Mouse (Mus musculus) lung, embryonic 14.5 days (tissue): Measurements from ENCODE around the gene Fgd1. TPM values are rescaled to one million over a fixed set of nuclear protein-coding genes. Genes with fewer than 3 reads are reported as not detected.

Source experiments
- ATAC-seq: fragments of 200-750 bp; cut with Nextera tagmentation; 2 replicates; pipeline ENCODE4 v1.8.0; 2017; ENCODE audit warnings: mild to moderate bottlenecking, moderate TSS enrichment, moderate library complexity; ENCODE audit not compliant: insufficient read depth
- DNase-seq: peaks from one replicate; pipeline ENCODE4 v3.0.0-alpha.2; 2015
- H3K27ac ChIP-seq: fragments of 300-500 bp; sonication (generic); 2 replicates; pipeline ENCODE4 v1.5.1; 2014; ENCODE audit warnings: low read depth, mild to moderate bottlenecking, moderate library complexity
- H3K27me3 ChIP-seq: fragments of 300-500 bp; sonication (generic); 2 replicates; pipeline ENCODE4 v1.6.1; 2014; ENCODE audit warnings: low read length, control low read depth; ENCODE audit not compliant: insufficient read depth
- H3K36me3 ChIP-seq: fragments of 300-500 bp; sonication (generic); 2 replicates; pipeline ENCODE4 v1.6.1; 2014; ENCODE audit warnings: control low read depth; ENCODE audit not compliant: insufficient read depth
- H3K4me1 ChIP-seq: fragments of 300-500 bp; sonication (generic); 2 replicates; pipeline ENCODE4 v1.6.1; 2014; ENCODE audit warnings: antibody characterized with exemption, control low read depth; ENCODE audit not compliant: insufficient read depth
- H3K4me2 ChIP-seq: fragments of 300-500 bp; sonication (generic); 2 replicates; pipeline ENCODE4 v1.6.1; 2014; ENCODE audit warnings: mild to moderate bottlenecking
- H3K4me3 ChIP-seq: fragments of 300-500 bp; sonication (generic); 2 replicates; pipeline ENCODE4 v1.5.1; 2014; ENCODE audit warnings: low read depth, low read length
- H3K9ac ChIP-seq: fragments of 300-500 bp; sonication (generic); 2 replicates; pipeline ENCODE4 v1.6.1; 2014
- H3K9me3 ChIP-seq: fragments of 300-500 bp; sonication (generic); 2 replicates; pipeline ENCODE4 v1.6.1; 2016; ENCODE audit warnings: low read depth, low read length, control low read depth
- CTCF ChIP-seq: IDR thresholded peaks from 2 replicates; pipeline ENCODE4 v1.5.1; 2016; ENCODE audit warnings: antibody characterized with exemption, low read depth
- WGBS: fragments of 180-500 bp; shearing (Covaris S2); extraction: QIAGEN DNeasy Blood & Tissue Kit; methylation state at CpG from one replicate; pipeline ENCODE4 v1.1.7; 2014; 5-methylcytosine and 5-hydroxymethylcytosine counted together
- polyA plus RNA-seq: library from polyadenylated mRNA; unstranded; fragments of >200 nt; fragmentation: Nextera tagmentation; extraction: Ambion mirVana; gene quantifications from 2 replicates; pipeline ENCODE4 v1.2.1, GENCODE M21; 2014

Gene Fgd1
- polyA plus RNA-seq = 14.5 and 14.6 TPM in 2 replicates

GRCm38 (mm10) chrX:151045850-151046249 is at the start of gene Fgd1:
Gene Fgd1 (plus strand): TSS chrX:151046150.
- no peak for DNase-seq
- 94% methylated on average over 8 of the region's 8 CpGs for WGBS
- Histone ChIP-seq H3K9ac (peak within 1 kb of the TSS; percentile 78), H3K9me3 (no peaks in the 10 kb centered on the region), H3K27ac (peak within 1 kb of the TSS; percentile 88), H3K4me3 (peak within 1 kb of the TSS; percentile 62), H3K27me3 (no peaks in the 10 kb centered on the region), H3K4me1 (no peaks in the 10 kb centered on the region; the same call in 1 of the 2 replicates), H3K36me3 (0 out of 2 replicates have a peak, but pooled peaks cover 2% of the 10 kb centered on the region), H3K4me2 (peak within 1 kb of the TSS; percentile 72)
- TF ChIP-seq CTCF = no peak
- no peak for ATAC-seq

- H3K9me3 ChIP-seq = no peaks in the 10 kb centered on the region
- no peak for DNase-seq
- no peak for ATAC-seq
- no peaks in the 10 kb centered on the region for H3K4me1 ChIP-seq
- no peaks in the 10 kb centered on the region for H3K27me3 ChIP-seq
- no peak overlapping the region for H3K4me2 ChIP-seq
- H3K27ac ChIP-seq = no peak overlapping the region
- peaks cover 58% of the 10 kb centered on the region for H3K36me3 ChIP-seq
- no peak for TF ChIP-seq CTCF
- WGBS = 82% methylated on average over 3 of the region's 3 CpGs
- no peak overlapping the region for H3K9ac ChIP-seq
- no peak overlapping the region for H3K4me3 ChIP-seq
These were observed 49.2 kb upstream of the Fgd1 start for GRCm38 (mm10) chrX:150996775-150997174.

DNA sequence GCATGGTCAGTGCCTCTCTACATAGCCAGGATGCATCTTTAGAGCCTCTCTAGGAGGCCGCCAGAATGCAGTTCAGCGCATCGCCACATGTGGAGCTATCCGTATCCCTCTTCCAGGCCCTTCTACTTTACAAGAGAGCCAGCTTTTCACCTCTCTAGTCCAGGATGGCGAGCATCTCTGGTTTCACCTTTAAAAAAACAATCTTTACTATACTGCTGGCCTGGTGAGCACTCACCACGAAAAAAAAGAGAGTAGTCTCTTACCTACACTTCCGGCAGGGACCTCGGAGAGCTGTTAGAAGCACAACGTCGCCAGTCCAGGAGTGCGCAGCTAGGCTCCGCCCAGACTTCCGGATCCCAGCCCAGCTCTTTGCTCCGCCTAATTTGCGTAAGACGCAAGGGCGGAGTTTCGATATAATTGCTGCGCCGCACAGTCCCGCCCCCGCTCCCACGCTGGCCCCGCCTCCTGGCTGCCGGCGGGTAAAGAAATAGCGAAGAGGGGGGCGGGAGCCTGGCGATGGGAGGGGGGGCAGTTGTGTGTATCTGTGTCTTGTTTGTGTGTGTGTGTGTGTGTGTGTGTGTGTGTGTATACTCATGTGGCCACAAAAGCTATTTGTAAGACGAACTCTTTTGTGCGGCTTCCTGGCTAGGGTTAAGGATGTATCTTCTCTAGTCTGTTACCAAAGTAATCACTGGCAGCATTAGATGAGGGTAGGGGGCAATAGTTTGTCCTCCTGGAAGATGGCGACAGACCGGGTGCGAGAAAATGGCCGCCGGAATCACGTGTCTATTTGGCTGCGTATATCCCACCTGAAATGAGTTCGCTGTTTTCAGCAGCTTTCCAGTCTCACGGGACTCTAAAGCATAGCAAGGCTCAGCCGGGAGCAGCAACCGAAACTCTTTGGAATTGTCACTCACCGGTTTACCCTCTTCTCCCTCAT is 28.7 kb upstream of the Fgd1 start, which contains the start of gene Gnl3l:
Gene Gnl3l (minus strand): TSS at position 385 of the 940 bp plus-strand sequence.
- 15% methylated on average over 43 of the region's 43 CpGs for WGBS
- DNase-seq (peak; percentile 96), ATAC-seq (peak; percentile 97)
- Histone ChIP-seq H3K9ac (peak within 1 kb of the TSS; percentile 46), H3K27me3 (no peaks in the 10 kb centered on the region), H3K4me1 (no peaks in the 10 kb centered on the region), H3K4me2 (peak within 1 kb of the TSS; percentile 62), H3K4me3 (peak within 1 kb of the TSS; percentile 45), H3K9me3 (no peaks in the 10 kb centered on the region), H3K27ac (peak within 1 kb of the TSS; percentile 67), H3K36me3 (0 out of 2 replicates have a peak, but pooled peaks cover 8% of the 10 kb centered on the region)
- TF ChIP-seq CTCF = peak; percentile 66

DNA sequence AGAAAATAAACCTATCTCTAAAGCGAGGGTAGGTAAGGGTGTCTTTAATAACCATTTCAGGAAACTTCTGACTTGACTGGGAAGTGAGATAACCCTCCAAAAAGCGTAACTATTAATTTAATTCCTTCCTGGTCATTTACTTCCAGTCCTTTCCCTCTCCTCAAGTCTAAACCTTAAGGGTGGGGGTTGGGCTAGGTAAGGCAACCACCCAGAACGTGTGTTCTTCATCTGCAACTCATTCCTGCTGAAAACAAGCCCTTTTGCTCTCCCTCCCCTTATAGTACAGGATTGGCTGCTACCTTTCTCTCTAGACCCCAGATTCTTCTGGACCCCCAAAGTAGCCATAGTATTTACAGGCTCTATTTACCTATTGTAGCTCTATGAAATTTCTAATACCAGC is 28.1 kb upstream of the Fgd1 start:
- no peak for TF ChIP-seq CTCF
- H3K9ac ChIP-seq = peak overlapping the region; percentile 40
- H3K9me3 ChIP-seq = no peaks in the 10 kb centered on the region
- H3K27me3 ChIP-seq = no peaks in the 10 kb centered on the region
- 0% methylated on average over 3 of the region's 3 CpGs for WGBS
- H3K4me3 ChIP-seq = peak overlapping the region; percentile 45
- no peaks in the 10 kb centered on the region for H3K4me1 ChIP-seq
- 0 out of 2 replicates have a peak, but pooled peaks cover 8% of the 10 kb centered on the region for H3K36me3 ChIP-seq
- H3K27ac ChIP-seq = peak overlapping the region; percentile 67
- peak overlapping the region; percentile 61 for H3K4me2 ChIP-seq
- ATAC-seq (no peak), DNase-seq (no peak)

- no peak for ATAC-seq
- WGBS = 76% methylated on average over 3 of the region's 3 CpGs
- no peak for DNase-seq
- no peaks in the 10 kb centered on the region for H3K9me3 ChIP-seq
- H3K36me3 ChIP-seq = 0 out of 2 replicates have a peak, but pooled peaks cover 7% of the 10 kb centered on the region
- no peak overlapping the region for H3K27ac ChIP-seq
- peak overlapping the region; percentile 61 for H3K4me2 ChIP-seq
- no peak overlapping the region for H3K9ac ChIP-seq
- H3K4me3 ChIP-seq = no peak overlapping the region
- H3K27me3 ChIP-seq = no peaks in the 10 kb centered on the region
- no peaks in the 10 kb centered on the region for H3K4me1 ChIP-seq
- no peak for TF ChIP-seq CTCF
These were observed 27.2 kb upstream of the Fgd1 start for GRCm38 (mm10) chrX:151018798-151019197.

GRCm38 (mm10) chrX:151031400-151031799 is 14.6 kb upstream of the Fgd1 start:
- H3K4me1 ChIP-seq = no peaks in the 10 kb centered on the region
- 37% methylated on average over 3 of the region's 3 CpGs for WGBS
- ATAC-seq = no peak
- H3K9ac ChIP-seq = no peak overlapping the region
- TF ChIP-seq CTCF = no peak
- no peaks in the 10 kb centered on the region for H3K9me3 ChIP-seq
- DNase-seq = peak; percentile 40
- H3K4me2 ChIP-seq = no peak overlapping the region
- no peak overlapping the region for H3K4me3 ChIP-seq
- H3K27me3 ChIP-seq = no peaks in the 10 kb centered on the region
- no peaks in the 10 kb centered on the region for H3K36me3 ChIP-seq
- 0 out of 2 replicates have a peak overlapping the region, but pooled peaks have one; percentile 54 for H3K27ac ChIP-seq

GRCm38 (mm10) chrX:151041223-151041622 is 4.7 kb upstream of the Fgd1 start:
- Histone ChIP-seq H3K4me3 (no peak overlapping the region), H3K27me3 (no peaks in the 10 kb centered on the region), H3K4me2 (no peak overlapping the region), H3K9me3 (no peaks in the 10 kb centered on the region), H3K27ac (no peak overlapping the region), H3K4me1 (no peaks in the 10 kb centered on the region), H3K9ac (no peak overlapping the region), H3K36me3 (no peaks in the 10 kb centered on the region)
- DNase-seq (no peak), ATAC-seq (no peak)
- 55% methylated on average over 5 of the region's 5 CpGs for WGBS
- TF ChIP-seq CTCF = no peak
